Mouse (Mus musculus): ENCODE measurements around the gene Foxo1. TPM values are rescaled to one million over a fixed set of nuclear protein-coding genes. Genes with fewer than 3 reads are reported as not detected.

Foxo1 gene
- polyA plus RNA-seq (2015; fragmentation: Nextera tagmentation; extraction: Ambion mirVana), result 6.8 and 7.6 TPM in 2 replicates

- under 1% methylated on average over 78 of the region's 85 CpGs for WGBS
- no peaks in the 10 kb centered on the region for H3K36me3 ChIP-seq (ENCODE audit: insufficient read depth, low read length)
- peak within 1 kb of the TSS; percentile 87 for H3K4me3 ChIP-seq (ENCODE audit: low read depth, low read length)
- no peaks in the 10 kb centered on the region for H3K4me1 ChIP-seq (ENCODE audit: insufficient read depth, low read depth, low read length)
- H3K27me3 ChIP-seq (replicated peaks; ENCODE audit: insufficient read depth, low read length), result no peaks in the 10 kb centered on the region
- H3K9ac ChIP-seq (replicated peaks; ENCODE audit: low read depth), result peak within 1 kb of the TSS; percentile 78
- TF ChIP-seq CTCF (IDR thresholded peaks at IDR 0.05) (no peak), EP300 (IDR thresholded peaks at IDR 0.05) (no peak)
- DNase-seq (ENCODE audit: low spot score) (peak; percentile 87), ATAC-seq (peak; percentile 95)
- H3K27ac ChIP-seq (ENCODE audit: low read length), result peak within 1 kb of the TSS; percentile 94
- peak within 1 kb of the TSS; percentile 96 for H3K4me2 ChIP-seq (replicated peaks; ENCODE audit: low read depth, low read length)
- H3K9me3 ChIP-seq (ENCODE audit: low read length), result no peaks in the 10 kb centered on the region
Measured at GRCm38 (mm10) chr3:52267652-52268486, at the start of gene Foxo1. TSS of gene Foxo1 (plus strand) at chr3:52268336.

- DNase-seq (ENCODE audit: low spot score), result peak; percentile 27
- H3K4me2 ChIP-seq (replicated peaks; ENCODE audit: low read depth, low read length), result no peak overlapping the region
- no peaks in the 10 kb centered on the region for H3K9me3 ChIP-seq (ENCODE audit: low read length)
- no peak for ATAC-seq
- WGBS, result 56% methylated on average over 7 of the region's 7 CpGs
- no peak overlapping the region for H3K27ac ChIP-seq (ENCODE audit: low read length)
- TF ChIP-seq EP300 (IDR thresholded peaks at IDR 0.05) (no peak), CTCF (IDR thresholded peaks at IDR 0.05) (no peak)
- H3K9ac ChIP-seq (replicated peaks; ENCODE audit: low read depth), result no peak overlapping the region
- H3K36me3 ChIP-seq (ENCODE audit: insufficient read depth, low read length), result no peaks in the 10 kb centered on the region
- H3K27me3 ChIP-seq (replicated peaks; ENCODE audit: insufficient read depth, low read length), result no peaks in the 10 kb centered on the region
- H3K4me3 ChIP-seq (ENCODE audit: low read depth, low read length), result no peak overlapping the region
- no peaks in the 10 kb centered on the region for H3K4me1 ChIP-seq (ENCODE audit: insufficient read depth, low read depth, low read length)
Measured at GRCm38 (mm10) chr3:52218864-52219263, 49.3 kb upstream of the Foxo1 start.

- Histone ChIP-seq H3K4me2 (replicated peaks; ENCODE audit: low read depth, low read length) (no peak overlapping the region), H3K4me1 (ENCODE audit: insufficient read depth, low read depth, low read length) (no peaks in the 10 kb centered on the region), H3K9me3 (ENCODE audit: low read length) (no peaks in the 10 kb centered on the region), H3K4me3 (ENCODE audit: low read depth, low read length) (no peak overlapping the region), H3K27me3 (replicated peaks; ENCODE audit: insufficient read depth, low read length) (no peaks in the 10 kb centered on the region), H3K27ac (ENCODE audit: low read length) (no peak overlapping the region), H3K9ac (replicated peaks; ENCODE audit: low read depth) (no peak overlapping the region), H3K36me3 (ENCODE audit: insufficient read depth, low read length) (no peaks in the 10 kb centered on the region)
- DNase-seq (ENCODE audit: low spot score) (no peak), ATAC-seq (no peak)
- TF ChIP-seq EP300 (IDR thresholded peaks at IDR 0.05) (no peak), CTCF (IDR thresholded peaks at IDR 0.05) (no peak)
- 75% methylated on average over 3 of the region's 3 CpGs for WGBS
Measured at GRCm38 (mm10) chr3:52221082-52221481, 47.1 kb upstream of the Foxo1 start.

- H3K4me3 ChIP-seq (ENCODE audit: low read depth, low read length), result no peak overlapping the region
Measured at GRCm38 (mm10) chr3:52221931-52222330, 46.2 kb upstream of the Foxo1 start.

GRCm38 (mm10) chr3:52236488-52236887 is 31.6 kb upstream of the Foxo1 start:
- no peaks in the 10 kb centered on the region for H3K9me3 ChIP-seq (ENCODE audit: low read length)
- no peak for DNase-seq (ENCODE audit: low spot score)
- H3K27me3 ChIP-seq (replicated peaks; ENCODE audit: insufficient read depth, low read length), result no peaks in the 10 kb centered on the region
- 81% methylated on average over 4 of the region's 4 CpGs for WGBS
- H3K9ac ChIP-seq (replicated peaks; ENCODE audit: low read depth), result no peak overlapping the region
- ATAC-seq, result no peak
- H3K4me1 ChIP-seq (ENCODE audit: insufficient read depth, low read depth, low read length), result no peaks in the 10 kb centered on the region
- no peak overlapping the region for H3K4me2 ChIP-seq (replicated peaks; ENCODE audit: low read depth, low read length)
- TF ChIP-seq EP300 (IDR thresholded peaks at IDR 0.05), result no peak
- TF ChIP-seq CTCF (IDR thresholded peaks at IDR 0.05), result peak; percentile 35
- no peaks in the 10 kb centered on the region for H3K36me3 ChIP-seq (ENCODE audit: insufficient read depth, low read length)
- no peak overlapping the region for H3K4me3 ChIP-seq (ENCODE audit: low read depth, low read length)
- no peak overlapping the region for H3K27ac ChIP-seq (ENCODE audit: low read length)

More at GRCm38 (mm10) chr3:52221931-52222330, 46.2 kb upstream of the Foxo1 start:
- H3K9ac ChIP-seq (replicated peaks; ENCODE audit: low read depth), result no peak overlapping the region
- H3K4me2 ChIP-seq (replicated peaks; ENCODE audit: low read depth, low read length), result no peak overlapping the region
- no peaks in the 10 kb centered on the region for H3K36me3 ChIP-seq (ENCODE audit: insufficient read depth, low read length)
- no peak overlapping the region for H3K27ac ChIP-seq (ENCODE audit: low read length)
- no peak for ATAC-seq
- no peaks in the 10 kb centered on the region for H3K4me1 ChIP-seq (ENCODE audit: insufficient read depth, low read depth, low read length)
- no peak for TF ChIP-seq EP300 (IDR thresholded peaks at IDR 0.05)
- no peak for TF ChIP-seq CTCF (IDR thresholded peaks at IDR 0.05)
- no peaks in the 10 kb centered on the region for H3K27me3 ChIP-seq (replicated peaks; ENCODE audit: insufficient read depth, low read length)
- no peaks in the 10 kb centered on the region for H3K9me3 ChIP-seq (ENCODE audit: low read length)
- DNase-seq (ENCODE audit: low spot score), result no peak
- WGBS, result 22% methylated on average over 5 of the region's 5 CpGs

- H3K4me3 ChIP-seq (ENCODE audit: low read depth, low read length), result no peak overlapping the region
- WGBS, result 87% methylated on average over 3 of the region's 3 CpGs
- no peak overlapping the region for H3K4me2 ChIP-seq (replicated peaks; ENCODE audit: low read depth, low read length)
- no peaks in the 10 kb centered on the region for H3K4me1 ChIP-seq (ENCODE audit: insufficient read depth, low read depth, low read length)
- ATAC-seq (no peak), DNase-seq (ENCODE audit: low spot score) (no peak)
- H3K27ac ChIP-seq (ENCODE audit: low read length), result no peak overlapping the region
- H3K36me3 ChIP-seq (ENCODE audit: insufficient read depth, low read length), result no peaks in the 10 kb centered on the region
- H3K27me3 ChIP-seq (replicated peaks; ENCODE audit: insufficient read depth, low read length), result no peaks in the 10 kb centered on the region
- TF ChIP-seq CTCF (IDR thresholded peaks at IDR 0.05) (no peak), EP300 (IDR thresholded peaks at IDR 0.05) (no peak)
- H3K9me3 ChIP-seq (ENCODE audit: low read length), result no peaks in the 10 kb centered on the region
- no peak overlapping the region for H3K9ac ChIP-seq (replicated peaks; ENCODE audit: low read depth)
Measured at GRCm38 (mm10) chr3:52237136-52237535, 31.0 kb upstream of the Foxo1 start.

Data from lung, postnatal 0 days (tissue).